Mouse (Mus musculus): ENCODE data around the gene Hspa4.

GRCm38 (mm10) chr11:53278411-53278810 is 21.8 kb downstream of the Hspa4 start:
- TF ChIP-seq GATA1 (IDR thresholded peaks at IDR 0.05; ENCODE audit: borderline replicate concordance, low read length): no peak
- no peak for TF ChIP-seq FLI1 (IDR thresholded peaks at IDR 0.05; ENCODE audit: low read length)

All from megakaryocyte, embryonic 14.5 days (primary cell).